Mouse (Mus musculus): ENCODE measurements around the gene Rab1a.

GRCm38 (mm10) chr11:20187271-20187670 is 14.0 kb upstream of the Rab1a start:
- TF ChIP-seq CTCF (IDR thresholded peaks at IDR 0.05; ENCODE audit: low read depth) (no peak), EP300 (IDR thresholded peaks at IDR 0.05; ENCODE audit: low read depth) (no peak)
